Mouse (Mus musculus): ENCODE data around the gene Grk6.

- TF ChIP-seq CTCF (IDR thresholded peaks at IDR 0.05; ENCODE audit: borderline replicate concordance, control insufficient read depth, extremely low read depth, insufficient read depth, low read length, poor library complexity) (no peak), POLR2A (IDR thresholded peaks at IDR 0.05; ENCODE audit: control insufficient read depth, extremely low read depth, insufficient read depth, low read length, poor library complexity) (no peak)
Measured at GRCm38 (mm10) chr13:55472132-55473022, 27.5 kb downstream of the Grk6 start.
